26 mouse cellular contexts compared by ENCODE assay signal in the genomic region with DNA sequence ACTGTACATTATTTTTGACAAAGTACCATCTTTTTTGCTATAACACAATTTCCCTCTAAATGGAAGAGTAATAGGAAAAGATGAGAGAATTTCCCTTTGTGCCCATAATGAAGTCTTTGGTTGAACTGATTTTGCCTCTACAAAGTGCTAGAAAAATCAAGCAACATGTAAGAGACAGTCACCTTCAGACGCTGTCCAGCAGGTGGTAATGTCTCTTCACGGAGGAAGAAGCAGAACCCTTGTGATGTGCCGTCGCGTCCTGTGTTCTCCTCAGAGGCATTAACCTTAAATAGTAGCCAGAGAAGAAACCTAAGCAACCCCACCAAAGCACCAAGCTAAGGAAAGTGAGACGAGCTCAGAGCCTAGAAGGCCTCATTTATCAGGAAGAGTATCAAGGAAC.
A peak's percentile ranks its signal among the peaks of the same experiment; 100 is the strongest.
DNase-seq lines count a peak whose midpoint lies in the region; ATAC-seq and TF ChIP-seq lines count a peak whose summit lies in the region.
"Had no signal": no experiment of that assay in that cellular context is flagged by ENCODE, and none has a peak within 500 bp of the region (broad histone marks: within the 10 kb centered on the region; RNA-seq: fewer than 3 reads in every experiment).

No protein-coding gene starts in this region.

- TF ChIP-seq RAD21 in CH12.LX (IDR thresholded peaks at IDR 0.05; ENCODE audit: low read depth, low read length), result peak; percentile 46

- TF ChIP-seq POLR2A in CH12.LX (IDR thresholded peaks at IDR 0.05; ENCODE audit: low read depth, low read length), result no peak
- no peak for TF ChIP-seq POLR2A in brain, embryonic 14.5 days (IDR thresholded peaks at IDR 0.05; ENCODE audit: borderline replicate concordance, extremely low read depth, insufficient read depth, insufficient read length, poor library complexity, severe bottlenecking)

- no peak overlapping the region for H3K27ac ChIP-seq in intestine, postnatal 0 days (ENCODE audit: low read depth, low read length)
- H3K27ac ChIP-seq in intestine, embryonic 16.5 days (ENCODE audit: low read length), result no peak overlapping the region
- H3K27ac ChIP-seq in CH12.LX (ENCODE audit: insufficient read depth, low read depth), result no peak overlapping the region
- H3K27ac ChIP-seq: forebrain, embryonic 12.5 days; gastrocnemius, adult 2 months; limb, embryonic 12.5 days; midbrain, embryonic 15.5 days; neural tube, embryonic 13.5 days had no signal

- dilution Hi-C loops in CH12.LX (cut with MboI; ENCODE audit: extremely low pct_ligation_motif_present, extremely low pct_unique_long_range_greater_than_20kb, low sequenced_read_pairs), result no loop called here

- TF ChIP-seq CTCF in intestine, postnatal 0 days (IDR thresholded peaks at IDR 0.05; ENCODE audit: low read depth), result peak; percentile 56
- TF ChIP-seq CTCF in CH12.LX (conservative IDR thresholded peaks at IDR 0.05 in 1 of 2, IDR thresholded peaks at IDR 0.05 in 1 of 2; ENCODE audit: low read depth in 2 of 2, low read length in 2 of 2), result peak in 1 of 2 experiments; percentile 42; a peak in 2 of 4 replicates
- TF ChIP-seq CTCF in brain, embryonic 14.5 days (IDR thresholded peaks at IDR 0.05; ENCODE audit: borderline replicate concordance, extremely low read depth, insufficient read depth, insufficient read length), result peak; percentile 8; the same call in 1 of the 2 replicates

- H3K36me3 ChIP-seq in intestine, postnatal 0 days (ENCODE audit: control insufficient read depth, insufficient read depth), result no peaks in the 10 kb centered on the region
- no peaks in the 10 kb centered on the region for H3K36me3 ChIP-seq in intestine, embryonic 16.5 days (ENCODE audit: control insufficient read depth, insufficient read depth, low read length)
- H3K36me3 ChIP-seq in CH12.LX (replicated peaks in 1 of 2; ENCODE audit: control insufficient read depth in 1 of 2, insufficient read depth in 1 of 2, low read length in 1 of 2), result no peaks in the 10 kb centered on the region
- H3K36me3 ChIP-seq: forebrain, embryonic 12.5 days; heart, embryonic 12.5 days; limb, embryonic 12.5 days; midbrain, embryonic 15.5 days; neural tube, embryonic 13.5 days had no signal

- peak; percentile 6 for DNase-seq in cerebellum, adult 9-10 months
- no peak for DNase-seq in cerebellum, adult 9-11 months
- DNase-seq in CH12.LX (ENCODE audit: extremely low read depth), result no peak
- peak; percentile 19 for DNase-seq in brain, embryonic 14.5 days (ENCODE audit: low read depth)
- DNase-seq in urinary bladder, adult 2 months (ENCODE audit: low spot score), result no peak
- DNase-seq: adrenal gland, postnatal 25 days; B cell, adult 2 months; cerebellum, adult 11 months; gastrocnemius, adult 2 months; heart, postnatal 14 days; kidney, adult 2 months; kidney, postnatal 10 days; layer of hippocampus, postnatal 36 days; liver, postnatal 0 days; lung, postnatal 14 days; right cerebral cortex, postnatal 4 days; thymus, postnatal 25 days had no signal

- no peak overlapping the region for H3K4me3 ChIP-seq in intestine, postnatal 0 days (ENCODE audit: low read depth, low read length)
- no peak overlapping the region for H3K4me3 ChIP-seq in intestine, embryonic 16.5 days (ENCODE audit: low read length)
- H3K4me3 ChIP-seq in CH12.LX (replicated peaks in 1 of 3; ENCODE audit: low read depth in 2 of 3, low read length in 2 of 3, poor library complexity in 1 of 3), result no peak overlapping the region
- H3K4me3 ChIP-seq: forebrain, embryonic 12.5 days; gastrocnemius, adult 2 months; heart, embryonic 12.5 days; limb, embryonic 12.5 days; midbrain, embryonic 15.5 days; myocyte; neural tube, embryonic 13.5 days had no signal

- H3K9ac ChIP-seq in intestine, postnatal 0 days (ENCODE audit: low read depth, low read length), result no peak overlapping the region
- no peak overlapping the region for H3K9ac ChIP-seq in intestine, embryonic 16.5 days (ENCODE audit: low read depth, low read length)
- no peak overlapping the region for H3K9ac ChIP-seq in CH12.LX (ENCODE audit: insufficient read depth, low read depth)
- H3K9ac ChIP-seq: forebrain, embryonic 12.5 days; heart, embryonic 12.5 days; limb, embryonic 12.5 days; liver, postnatal 0 days; midbrain, embryonic 15.5 days; neural tube, embryonic 13.5 days had no signal

- no peaks in the 10 kb centered on the region for H3K9me3 ChIP-seq in intestine, postnatal 0 days (ENCODE audit: control insufficient read depth)
- no peaks in the 10 kb centered on the region for H3K9me3 ChIP-seq in intestine, embryonic 16.5 days (ENCODE audit: control insufficient read depth, low read length)
- no peaks in the 10 kb centered on the region for H3K9me3 ChIP-seq in CH12.LX (replicated peaks; ENCODE audit: low read length)
- H3K9me3 ChIP-seq: heart, embryonic 12.5 days; midbrain, embryonic 15.5 days had no signal

- no peaks in the 10 kb centered on the region for H3K4me1 ChIP-seq in intestine, postnatal 0 days (replicated peaks; ENCODE audit: control insufficient read depth, insufficient read depth, low read length)
- no peaks in the 10 kb centered on the region for H3K4me1 ChIP-seq in intestine, embryonic 16.5 days (ENCODE audit: control insufficient read depth, insufficient read depth, low read length)
- H3K4me1 ChIP-seq in CH12.LX (ENCODE audit: control insufficient read depth in 1 of 2, insufficient read depth in 2 of 2), result no peaks in the 10 kb centered on the region
- H3K4me1 ChIP-seq: forebrain, embryonic 12.5 days; heart, embryonic 12.5 days; limb, embryonic 12.5 days; midbrain, embryonic 15.5 days; neural tube, embryonic 13.5 days had no signal

- no peak for ATAC-seq in intestine, postnatal 0 days
- ATAC-seq in intestine, embryonic 16.5 days, result no peak
- ATAC-seq: liver, postnatal 0 days; midbrain, embryonic 15.5 days had no signal

- no peak for TF ChIP-seq EP300 in CH12.LX (IDR thresholded peaks at IDR 0.05; ENCODE audit: low read length)

- no peaks in the 10 kb centered on the region for H3K79me2 ChIP-seq in CH12.LX (replicated peaks; ENCODE audit: control insufficient read depth, extremely low read depth, insufficient read depth, poor library complexity, severe bottlenecking)

- in situ Hi-C loops in CH12.LX (cut with MboI; ENCODE audit: low pct_ligation_motif_present, low pct_unique_long_range_greater_than_20kb, low sequenced_read_pairs), result no loop called here

- no peaks in the 10 kb centered on the region for H3K27me3 ChIP-seq in intestine, postnatal 0 days (replicated peaks; ENCODE audit: control insufficient read depth, insufficient read depth, low read length)
- H3K27me3 ChIP-seq in intestine, embryonic 16.5 days (replicated peaks; ENCODE audit: control insufficient read depth, insufficient read depth, low read length), result no peaks in the 10 kb centered on the region
- no peaks in the 10 kb centered on the region for H3K27me3 ChIP-seq in CH12.LX (replicated peaks)
- H3K27me3 ChIP-seq: forebrain, embryonic 12.5 days; heart, embryonic 12.5 days; limb, embryonic 12.5 days; midbrain, embryonic 15.5 days; neural tube, embryonic 13.5 days had no signal

- no peak overlapping the region for H3K4me2 ChIP-seq in intestine, postnatal 0 days (replicated peaks; ENCODE audit: low read depth)
- no peak overlapping the region for H3K4me2 ChIP-seq in intestine, embryonic 16.5 days (ENCODE audit: low read depth, low read length)
- no peak overlapping the region; the same call in 1 of the 2 replicates for H3K4me2 ChIP-seq in CH12.LX (ENCODE audit: insufficient read depth, low read depth, poor library complexity, severe bottlenecking)
- H3K4me2 ChIP-seq: forebrain, embryonic 12.5 days; heart, embryonic 12.5 days; limb, embryonic 12.5 days; liver, embryonic 11.5 days; midbrain, embryonic 15.5 days; neural tube, embryonic 13.5 days had no signal

- 52% methylated on average over 6 of the region's 6 CpGs for whole genome bisulfite sequencing in intestine, postnatal 0 days
- 59% methylated on average over 6 of the region's 6 CpGs for WGBS in intestine, embryonic 16.5 days

TF ChIP-seq in CH12.LX, 34 proteins besides CTCF, POLR2A, EP300 and RAD21:
- no peak for TF ChIP-seq ZKSCAN1 (IDR thresholded peaks at IDR 0.05; ENCODE audit: borderline replicate concordance, low read depth, low read length)
- peak; percentile 17; the same call in 1 of the 2 replicates for TF ChIP-seq SMC3 (IDR thresholded peaks at IDR 0.05; ENCODE audit: low read depth, low read length)

Comparison
In these comparisons a context has a peak if more than half of its experiments do, and no peak if none do; other contexts are left out.
1. DNase-seq: peak in cerebellum, adult 9-10 months (single experiment) and brain, embryonic 14.5 days (single experiment); none in cerebellum, adult 9-11 months (single experiment), CH12.LX (single experiment) and urinary bladder, adult 2 months (single experiment).